In the genomic region with DNA sequence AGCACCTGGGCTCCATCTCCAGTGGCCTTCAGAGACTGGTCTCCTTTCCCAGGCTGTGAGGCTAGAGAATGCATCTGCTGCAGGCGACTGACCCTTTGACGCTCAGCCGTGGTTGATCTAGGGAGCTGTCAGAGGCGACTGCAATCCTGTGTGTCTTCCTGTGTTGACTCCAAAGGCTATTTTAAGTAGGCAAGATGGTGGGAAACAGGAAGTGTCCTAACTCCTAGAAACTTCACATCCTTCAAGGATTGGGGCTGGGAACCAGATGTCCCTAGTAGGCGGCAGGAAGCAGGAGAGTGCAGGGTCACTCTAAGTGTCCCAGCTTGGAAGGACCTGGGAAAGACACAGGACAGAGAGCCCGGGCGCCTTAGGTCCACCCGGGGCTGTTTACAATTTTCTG, we compare ENCODE assay signal across 8 mouse cellular contexts.
DNase-seq lines count a peak whose midpoint lies in the region; ATAC-seq and TF ChIP-seq lines count a peak whose summit lies in the region.

No protein-coding gene starts in this region.

- H3K4me2 ChIP-seq in intestine, embryonic 14.5 days (ENCODE audit: low read length) = no peak overlapping the region
- H3K4me2 ChIP-seq in liver, embryonic 15.5 days = no peak overlapping the region
- no peak overlapping the region for H3K4me2 ChIP-seq in stomach, embryonic 16.5 days (ENCODE audit: low read depth, low read length)
- H3K4me2 ChIP-seq in midbrain, embryonic 16.5 days (ENCODE audit: low read length) = no peak overlapping the region

- peak overlapping the region; percentile 50 for H3K27ac ChIP-seq in liver, adult 2 months (replicated peaks; ENCODE audit: insufficient read depth, low read depth, low read length)
- H3K27ac ChIP-seq in intestine, embryonic 14.5 days (ENCODE audit: low read depth) = peak overlapping the region; percentile 60
- H3K27ac ChIP-seq in liver, embryonic 15.5 days (replicated peaks) = no peak overlapping the region
- H3K27ac ChIP-seq in stomach, embryonic 16.5 days (ENCODE audit: low read length) = peak overlapping the region; percentile 76
- H3K27ac ChIP-seq in midbrain, embryonic 16.5 days (ENCODE audit: low read length) = no peak overlapping the region

- no peak for TF ChIP-seq POLR2A in liver, adult 2 months (IDR thresholded peaks at IDR 0.05; ENCODE audit: extremely low read depth, insufficient read depth, low read length)

- peaks cover 4% of the 10 kb centered on the region; the same call in 1 of the 2 replicates for H3K4me1 ChIP-seq in liver, adult 2 months (ENCODE audit: control insufficient read depth, insufficient read depth, low read length)
- H3K4me1 ChIP-seq in intestine, embryonic 14.5 days (replicated peaks; ENCODE audit: control insufficient read depth, insufficient read depth, low read length) = no peaks in the 10 kb centered on the region
- H3K4me1 ChIP-seq in liver, embryonic 15.5 days (replicated peaks) = no peaks in the 10 kb centered on the region
- H3K4me1 ChIP-seq in stomach, embryonic 16.5 days (ENCODE audit: control insufficient read depth, insufficient read depth, low read length) = no peaks in the 10 kb centered on the region
- H3K4me1 ChIP-seq in midbrain, embryonic 16.5 days (ENCODE audit: control insufficient read depth, insufficient read depth, low read length) = no peaks in the 10 kb centered on the region

- TF ChIP-seq CTCF in liver, adult 2 months (IDR thresholded peaks at IDR 0.05; ENCODE audit: low read depth, low read length) = no peak

- no peak overlapping the region for H3K4me3 ChIP-seq in liver, adult 2 months (ENCODE audit: insufficient read depth, low read depth, low read length)
- H3K4me3 ChIP-seq in intestine, embryonic 14.5 days (ENCODE audit: low read depth, low read length) = no peak overlapping the region
- no peak overlapping the region for H3K4me3 ChIP-seq in liver, embryonic 15.5 days (replicated peaks)
- H3K4me3 ChIP-seq in stomach, embryonic 16.5 days (replicated peaks; ENCODE audit: low read length) = no peak overlapping the region
- no peak overlapping the region for H3K4me3 ChIP-seq in midbrain, embryonic 16.5 days (ENCODE audit: low read depth, low read length)

- DNase-seq in liver, adult 2 months (ENCODE audit: extremely low read depth, low read depth, low spot score) = peak; percentile 54
- no peak for DNase-seq in liver
- DNase-seq in intestine, embryonic 14.5 days (ENCODE audit: low spot score) = no peak
- no peak for DNase-seq in embryo, embryonic 9.5 days (ENCODE audit: extremely low spot score)
- no peak for DNase-seq in cerebellum, postnatal 14 days

- H3K36me3 ChIP-seq in liver, adult 2 months (ENCODE audit: control insufficient read depth, insufficient read depth, low read length) = peaks cover 76% of the 10 kb centered on the region
- H3K36me3 ChIP-seq in intestine, embryonic 14.5 days (ENCODE audit: control insufficient read depth, insufficient read depth, low read length) = peaks cover 84% of the 10 kb centered on the region
- H3K36me3 ChIP-seq in liver, embryonic 15.5 days (replicated peaks) = peaks cover 97% of the 10 kb centered on the region
- H3K36me3 ChIP-seq in stomach, embryonic 16.5 days (ENCODE audit: control insufficient read depth, insufficient read depth, low read length) = peaks cover 17% of the 10 kb centered on the region; the same call in 1 of the 2 replicates
- no peaks in the 10 kb centered on the region for H3K36me3 ChIP-seq in midbrain, embryonic 16.5 days (ENCODE audit: control insufficient read depth, insufficient read depth, low read length)

- ATAC-seq in intestine, embryonic 14.5 days (replicated peaks; ENCODE audit: low FRiP score, low TSS enrichment, low read depth) = no peak
- ATAC-seq in liver, embryonic 15.5 days (ENCODE audit: insufficient read depth) = peak; percentile 29; the same call in 1 of the 2 replicates
- peak; percentile 75; the same call in 1 of the 2 replicates for ATAC-seq in stomach, embryonic 16.5 days (ENCODE audit: insufficient read depth, low FRiP score)
- no peak for ATAC-seq in midbrain, embryonic 16.5 days

- no peaks in the 10 kb centered on the region for H3K9me3 ChIP-seq in intestine, embryonic 14.5 days (ENCODE audit: control insufficient read depth, low read length)
- H3K9me3 ChIP-seq in liver, embryonic 15.5 days (replicated peaks) = no peaks in the 10 kb centered on the region
- H3K9me3 ChIP-seq in stomach, embryonic 16.5 days (replicated peaks; ENCODE audit: control insufficient read depth, low read length) = no peaks in the 10 kb centered on the region
- no peaks in the 10 kb centered on the region for H3K9me3 ChIP-seq in midbrain, embryonic 16.5 days (replicated peaks; ENCODE audit: control insufficient read depth, low read length, poor library complexity, severe bottlenecking)

- H3K27me3 ChIP-seq in liver, adult 2 months (ENCODE audit: control insufficient read depth, insufficient read depth, low read length) = no peaks in the 10 kb centered on the region
- no peaks in the 10 kb centered on the region for H3K27me3 ChIP-seq in intestine, embryonic 14.5 days (replicated peaks; ENCODE audit: control insufficient read depth, insufficient read depth, low read length)
- no peaks in the 10 kb centered on the region for H3K27me3 ChIP-seq in liver, embryonic 15.5 days
- H3K27me3 ChIP-seq in stomach, embryonic 16.5 days (ENCODE audit: control insufficient read depth, insufficient read depth, low read length) = no peaks in the 10 kb centered on the region
- H3K27me3 ChIP-seq in midbrain, embryonic 16.5 days (ENCODE audit: control insufficient read depth, insufficient read depth, low read depth, low read length) = no peaks in the 10 kb centered on the region

- no peaks in the 10 kb centered on the region; the same call in 1 of the 2 replicates for H3K79me2 ChIP-seq in liver, adult 2 months (ENCODE audit: control insufficient read depth, insufficient read depth, low read length)

- 69% methylated on average over 8 of the region's 8 CpGs for WGBS in liver, adult 2 months
- 48% methylated on average over 8 of the region's 8 CpGs for WGBS in intestine, embryonic 14.5 days
- 52% methylated on average over 8 of the region's 8 CpGs for WGBS in liver, embryonic 15.5 days (ENCODE audit: insufficient replicate concordance)
- 56% methylated on average over 8 of the region's 8 CpGs for WGBS in stomach, embryonic 16.5 days
- WGBS in midbrain, embryonic 16.5 days = 84% methylated on average over 8 of the region's 8 CpGs

- no peak overlapping the region for H3K9ac ChIP-seq in liver, adult 2 months (ENCODE audit: low read depth, low read length)
- H3K9ac ChIP-seq in intestine, embryonic 14.5 days (ENCODE audit: low read length) = no peak overlapping the region
- H3K9ac ChIP-seq in liver, embryonic 15.5 days = no peak overlapping the region
- H3K9ac ChIP-seq in stomach, embryonic 16.5 days (ENCODE audit: low read length) = no peak overlapping the region
- H3K9ac ChIP-seq in midbrain, embryonic 16.5 days (ENCODE audit: low read depth, low read length) = no peak overlapping the region

Comparison
In these comparisons a context has a peak if more than half of its experiments do, and no peak if none do; other contexts are left out.
1. H3K27ac ChIP-seq: peak in liver, adult 2 months (single experiment), intestine, embryonic 14.5 days (single experiment) and stomach, embryonic 16.5 days (single experiment); none in liver, embryonic 15.5 days (single experiment) and midbrain, embryonic 16.5 days (single experiment).
2. ATAC-seq: peak in liver, embryonic 15.5 days (single experiment) and stomach, embryonic 16.5 days (single experiment); none in intestine, embryonic 14.5 days (single experiment) and midbrain, embryonic 16.5 days (single experiment).